Mouse (Mus musculus): ENCODE data around the gene Myoz1.
"Not testable (repeated sequence)": the region's sequence is repeated elsewhere in the genome, so short reads cannot be mapped to it uniquely, and the experiment has no call there.

Gene Myoz1

GRCm38 (mm10) chr14:20638702-20639101 lies 17.6 kb downstream of the Myoz1 start:
- no peak for ATAC-seq (ENCODE audit: low TSS enrichment)

GRCm38 (mm10) chr14:20637818-20638574 lies 18.3 kb downstream of the Myoz1 start:
- no peak for ATAC-seq (ENCODE audit: low TSS enrichment)

GRCm38 (mm10) chr14:20636968-20637367 lies 19.4 kb downstream of the Myoz1 start:
- not testable (repeated sequence) for ATAC-seq (ENCODE audit: low TSS enrichment)

GRCm38 (mm10) chr14:20635546-20635945 lies 20.8 kb downstream of the Myoz1 start:
- ATAC-seq (ENCODE audit: low TSS enrichment): no peak

- ATAC-seq (ENCODE audit: low TSS enrichment): no peak
Measured at GRCm38 (mm10) chr14:20631253-20631652, 25.1 kb downstream of the Myoz1 start.

GRCm38 (mm10) chr14:20626971-20627370 lies 29.4 kb downstream of the Myoz1 start:
- no peak for ATAC-seq (ENCODE audit: low TSS enrichment)

- no peak for ATAC-seq (ENCODE audit: low TSS enrichment)
Measured at GRCm38 (mm10) chr14:20626447-20626846, 29.9 kb downstream of the Myoz1 start.

GRCm38 (mm10) chr14:20622907-20623306 lies 33.4 kb downstream of the Myoz1 start:
- no peak for ATAC-seq (ENCODE audit: low TSS enrichment)

- no peak for ATAC-seq (ENCODE audit: low TSS enrichment)
Measured at GRCm38 (mm10) chr14:20622412-20622811, 33.9 kb downstream of the Myoz1 start.

GRCm38 (mm10) chr14:20621903-20622302 lies 34.4 kb downstream of the Myoz1 start:
- ATAC-seq (ENCODE audit: low TSS enrichment): peak; percentile 27; the same call in 1 of the 2 replicates

GRCm38 (mm10) chr14:20619131-20619530 lies 37.2 kb downstream of the Myoz1 start:
- ATAC-seq (ENCODE audit: low TSS enrichment): 0 out of 2 replicates have a peak, but pooled peaks have one; percentile 43

- peak; percentile 45; the same call in 1 of the 2 replicates for ATAC-seq (ENCODE audit: low TSS enrichment)
Measured at GRCm38 (mm10) chr14:20618211-20618610, 38.1 kb downstream of the Myoz1 start.

- no peak; the same call in 1 of the 2 replicates for ATAC-seq (ENCODE audit: low TSS enrichment)
Measured at GRCm38 (mm10) chr14:20616421-20616820, 39.9 kb downstream of the Myoz1 start.

GRCm38 (mm10) chr14:20615075-20615474 lies 41.3 kb downstream of the Myoz1 start:
- ATAC-seq (ENCODE audit: low TSS enrichment): no peak

- ATAC-seq (ENCODE audit: low TSS enrichment): no peak
Measured at GRCm38 (mm10) chr14:20612820-20613219, 43.5 kb downstream of the Myoz1 start.

GRCm38 (mm10) chr14:20610146-20610545 lies 46.2 kb downstream of the Myoz1 start:
- ATAC-seq (ENCODE audit: low TSS enrichment): no peak

- ATAC-seq (ENCODE audit: low TSS enrichment): no peak
Measured at GRCm38 (mm10) chr14:20609519-20609918, 46.8 kb downstream of the Myoz1 start.

- ATAC-seq (ENCODE audit: low TSS enrichment): peak; percentile 31; the same call in 1 of the 2 replicates
Measured at GRCm38 (mm10) chr14:20607396-20608126, 48.8 kb downstream of the Myoz1 start.

- no peak for ATAC-seq (ENCODE audit: low TSS enrichment)
Measured at GRCm38 (mm10) chr14:20601287-20601686, 55.1 kb downstream of the Myoz1 start.

GRCm38 (mm10) chr14:20600203-20600602 lies 56.1 kb downstream of the Myoz1 start:
- no peak for ATAC-seq (ENCODE audit: low TSS enrichment)

- no peak for ATAC-seq (ENCODE audit: low TSS enrichment)
Measured at GRCm38 (mm10) chr14:20599542-20599941, 56.8 kb downstream of the Myoz1 start.
